Mouse (Mus musculus) heart, embryonic 15.5 days (tissue): ENCODE results near the gene Cpa4. TPM values are rescaled to one million over a fixed set of nuclear protein-coding genes. Genes with fewer than 3 reads are reported as not detected.

Source experiments
- ATAC-seq: fragments of 200-750 bp; cut with Nextera tagmentation; replicated peaks from 2 replicates; pipeline ENCODE4 v1.8.0; 2017; ENCODE audit warnings: low read depth, moderate TSS enrichment; ENCODE audit not compliant: insufficient number of reproducible peaks, insufficient read depth, low FRiP score
- H3K27ac ChIP-seq: fragments of 300-500 bp; sonication (generic); 2 replicates; pipeline ENCODE4 v1.5.1; 2015; ENCODE audit warnings: mild to moderate bottlenecking, inconsistent platforms
- H3K27me3 ChIP-seq: fragments of 300-500 bp; sonication (generic); 2 replicates; pipeline ENCODE4 v1.6.1; 2015; ENCODE audit warnings: inconsistent platforms
- H3K36me3 ChIP-seq: fragments of 300-500 bp; sonication (generic); 2 replicates; pipeline ENCODE4 v1.6.1; 2015; ENCODE audit warnings: mild to moderate bottlenecking, inconsistent platforms
- H3K4me1 ChIP-seq: fragments of 300-500 bp; sonication (generic); replicated peaks from 2 replicates; pipeline ENCODE4 v1.6.1; 2015; ENCODE audit warnings: inconsistent platforms
- H3K4me2 ChIP-seq: fragments of 300-500 bp; sonication (generic); 2 replicates; pipeline ENCODE4 v1.6.1; 2015; ENCODE audit warnings: inconsistent platforms, mild to moderate bottlenecking, moderate library complexity
- H3K4me3 ChIP-seq: fragments of 300-500 bp; sonication (generic); 2 replicates; pipeline ENCODE4 v1.5.1; 2015; ENCODE audit warnings: mild to moderate bottlenecking, inconsistent platforms
- H3K9ac ChIP-seq: fragments of 300-500 bp; sonication (generic); 2 replicates; pipeline ENCODE4 v1.6.1; 2015; ENCODE audit warnings: mild to moderate bottlenecking, inconsistent platforms
- H3K9me3 ChIP-seq: fragments of 300-500 bp; sonication (generic); replicated peaks from 2 replicates; pipeline ENCODE4 v1.6.1; 2016; ENCODE audit warnings: inconsistent platforms
- WGBS: fragments of 180-500 bp; shearing (Covaris S2); methylation state at CpG from one replicate; pipeline ENCODE4 v1.1.7; 2015; ENCODE audit warnings: mixed read lengths; 5-methylcytosine and 5-hydroxymethylcytosine counted together
- polyA plus RNA-seq: library from polyadenylated mRNA; unstranded; fragments of >200 nt; fragmentation: Nextera tagmentation; extraction: Ambion mirVana; gene quantifications from 2 replicates; pipeline ENCODE4 v1.2.1, GENCODE M21; 2015

Cpa4 gene
- polyA plus RNA-seq, 1 experiment from 2014 or later, result 1.6 TPM

DNA sequence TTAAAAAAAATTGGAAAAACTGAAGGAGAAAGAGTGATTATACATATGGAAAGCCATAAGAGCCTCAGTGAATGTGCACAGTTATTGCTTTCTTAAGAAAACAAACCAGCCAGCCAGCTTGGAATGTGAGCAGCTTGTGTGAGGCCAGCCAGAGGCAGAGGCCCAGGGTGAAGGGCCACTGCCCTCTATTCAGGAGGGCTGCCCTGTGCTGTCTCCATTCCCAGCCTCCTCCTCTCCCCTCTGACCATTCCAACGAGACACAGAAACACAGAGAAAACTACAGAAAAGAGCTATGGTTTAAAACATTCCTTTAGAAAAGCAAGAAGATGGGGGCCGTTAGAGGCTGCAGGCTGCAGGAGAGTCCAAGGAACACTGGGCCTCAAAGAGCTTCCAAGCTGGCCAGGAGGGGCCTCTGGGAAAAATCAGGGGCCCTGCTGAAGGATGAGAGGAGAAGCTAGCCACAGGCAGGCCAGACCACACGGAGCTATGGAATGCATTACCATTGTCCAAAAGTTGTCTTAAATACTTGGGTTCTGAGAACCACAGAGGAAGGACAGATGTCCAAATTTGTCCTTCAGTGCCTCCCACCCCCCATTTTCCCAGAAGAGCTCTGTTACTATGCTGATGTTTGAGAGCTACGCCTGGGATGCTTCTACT lies 68.1 kb downstream of the Cpa4 start:
- H3K9ac ChIP-seq, result no peak overlapping the region
- H3K4me3 ChIP-seq, result no peak overlapping the region
- no peak overlapping the region for H3K4me2 ChIP-seq
- peaks cover 18% of the 10 kb centered on the region for H3K4me1 ChIP-seq
- no peaks in the 10 kb centered on the region for H3K27me3 ChIP-seq
- peak overlapping the region; percentile 72 for H3K27ac ChIP-seq
- no peak; the same call in 1 of the 2 replicates for ATAC-seq
- H3K36me3 ChIP-seq, result no peaks in the 10 kb centered on the region
- H3K9me3 ChIP-seq, result no peaks in the 10 kb centered on the region
- WGBS, result 34% methylated on average over 4 of the region's 4 CpGs

DNA sequence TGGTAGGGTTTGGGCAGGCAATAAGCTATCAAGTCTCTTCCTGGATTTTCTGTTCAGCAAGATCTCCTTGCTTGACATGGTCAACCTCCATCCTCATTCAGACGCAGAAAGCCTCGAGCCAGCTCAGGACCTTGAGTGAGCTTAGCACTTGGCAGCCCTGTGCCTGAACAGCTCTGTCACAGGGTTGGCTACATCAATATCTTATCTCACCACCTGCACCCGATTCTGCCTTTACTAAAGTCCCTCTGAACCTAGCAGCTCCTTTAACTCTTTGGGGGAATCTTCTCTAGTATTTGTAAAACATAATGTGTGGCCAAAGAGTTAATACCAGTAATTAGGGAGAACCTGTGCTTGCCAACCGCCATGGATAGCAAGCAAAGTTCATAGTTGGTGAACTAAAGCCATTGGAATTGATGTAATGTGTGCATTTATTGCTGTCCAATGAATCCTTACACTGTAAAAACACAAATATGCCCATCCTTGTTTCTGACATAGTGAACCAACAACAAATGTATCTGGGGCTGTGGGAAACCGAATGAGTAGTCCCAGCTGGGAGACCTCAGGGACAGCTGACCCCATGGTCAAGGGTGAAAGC lies 70.6 kb downstream of the Cpa4 start, which contains the start of gene Cpa1:
Cpa1 (plus strand) TSS at position 545 of the 595 bp plus-strand sequence.
- H3K9ac ChIP-seq, result no peak within 1 kb of the TSS
- H3K4me1 ChIP-seq, result peaks cover 18% of the 10 kb centered on the region
- H3K9me3 ChIP-seq, result no peaks in the 10 kb centered on the region
- H3K27me3 ChIP-seq, result no peaks in the 10 kb centered on the region
- no peaks in the 10 kb centered on the region for H3K36me3 ChIP-seq
- H3K27ac ChIP-seq, result 0 out of 2 replicates have a peak within 1 kb of the TSS, but pooled peaks have one; percentile 32
- 47% methylated on average over 5 of the region's 5 CpGs for WGBS
- no peak for ATAC-seq
- no peak within 1 kb of the TSS for H3K4me3 ChIP-seq
- H3K4me2 ChIP-seq, result no peak within 1 kb of the TSS

Other genes with a start within 250 kb of the Cpa4 start
- 36.1 and 42.4 TPM in 2 replicates for gene Zc3hc1, start 177.3 kb upstream of the Cpa4 start, polyA plus RNA-seq
- gene Klhdc10, start 166.5 kb upstream of the Cpa4 start, polyA plus RNA-seq, result 14.8 and 19.5 TPM in 2 replicates
- 19.8 and 26.5 TPM in 2 replicates for gene Tmem209, start 58.6 kb upstream of the Cpa4 start, polyA plus RNA-seq
- 0.14 TPM in 1 of 2 replicates, not detected in the other for gene Ssmem1, start 58.5 kb upstream of the Cpa4 start, polyA plus RNA-seq
- 2.1 and 3.9 TPM in 2 replicates for gene Cpa2, start 26.8 kb upstream of the Cpa4 start, polyA plus RNA-seq
- gene Cpa5, start 42.6 kb downstream of the Cpa4 start, polyA plus RNA-seq, result 0.32 and 0.58 TPM in 2 replicates
- 3.2 and 5.0 TPM in 2 replicates for gene Cpa1, start 70.8 kb downstream of the Cpa4 start, polyA plus RNA-seq
- 9.3 and 10.0 TPM in 2 replicates for gene Cep41, start 125.4 kb downstream of the Cpa4 start, polyA plus RNA-seq
- gene Mest, start 155.2 kb downstream of the Cpa4 start, polyA plus RNA-seq, result 1,527 and 1,993 TPM in 2 replicates